Mouse (Mus musculus): ENCODE measurements around the gene Smarcd3. TPM values are rescaled to one million over a fixed set of nuclear protein-coding genes. Genes with fewer than 3 reads are reported as not detected.

Gene Smarcd3
- total RNA-seq, 2 experiments from 2014 or later: 61.4 to 67.8 TPM

- no peak for DNase-seq
- intact Hi-C loops (cut with DNase I): no loop called here
Observed at GRCm38 (mm10) chr5:24622386-24623040, 1.7 kb downstream of the Smarcd3 start.

GRCm38 (mm10) chr5:24620626-24621025 lies 3.6 kb downstream of the Smarcd3 start:
- intact Hi-C loops (cut with DNase I): no loop called here
- no peak for DNase-seq

GRCm38 (mm10) chr5:24620116-24620515 lies 4.1 kb downstream of the Smarcd3 start:
- no peak for DNase-seq
- intact Hi-C loops (cut with DNase I): no loop called here

GRCm38 (mm10) chr5:24618921-24619320 lies 5.3 kb downstream of the Smarcd3 start:
- DNase-seq: no peak
- intact Hi-C loops (cut with DNase I): no loop called here

GRCm38 (mm10) chr5:24615097-24615496 lies 9.1 kb downstream of the Smarcd3 start:
- no peak for DNase-seq
- intact Hi-C loops (cut with DNase I): no loop called here

GRCm38 (mm10) chr5:24612302-24612649 lies 11.9 kb downstream of the Smarcd3 start:
- intact Hi-C loops (cut with DNase I): no loop called here
- DNase-seq: no peak

GRCm38 (mm10) chr5:24611366-24612301 lies 12.6 kb downstream of the Smarcd3 start:
- peak; percentile 47 to 64 for DNase-seq
- intact Hi-C loops (cut with DNase I): no loop called here

GRCm38 (mm10) chr5:24609388-24609787 lies 14.8 kb downstream of the Smarcd3 start:
- no peak for DNase-seq
- intact Hi-C loops (cut with DNase I): no loop called here

- intact Hi-C loops (cut with DNase I): loop anchor here (2.0 kb wide), 1 partner anchor 29 kb away; the partner anchor contains the start of gene Abcf2
- DNase-seq: no peak
Observed at GRCm38 (mm10) chr5:24605980-24606665, 18.1 kb downstream of the Smarcd3 start.

- DNase-seq: no peak
Observed at GRCm38 (mm10) chr5:24605321-24605979, 18.8 kb downstream of the Smarcd3 start.

GRCm38 (mm10) chr5:24604656-24605100 lies 19.5 kb downstream of the Smarcd3 start:
- DNase-seq: peak; percentile 93 to 94
- intact Hi-C loops (cut with DNase I): loop anchor here (2.0 kb wide), 1 partner anchor 28 kb away; the partner anchor contains the start of gene Abcf2

More at GRCm38 (mm10) chr5:24605321-24605979, 18.8 kb downstream of the Smarcd3 start:
- intact Hi-C loops (cut with DNase I): loop anchor here (2.0 kb wide), 1 partner anchor 29 kb away; the partner anchor contains the start of gene Abcf2

- intact Hi-C loops (cut with DNase I): loop anchor here (2.0 kb wide), 1 partner anchor 27 kb away; the partner anchor contains the start of gene Abcf2
- no peak for DNase-seq
Observed at GRCm38 (mm10) chr5:24604080-24604655, 20.0 kb downstream of the Smarcd3 start.

GRCm38 (mm10) chr5:24603431-24604010 lies 20.7 kb downstream of the Smarcd3 start:
- intact Hi-C loops (cut with DNase I): loop anchor here (2.0 kb wide), 1 partner anchor 27 kb away; the partner anchor contains the start of gene Abcf2
- DNase-seq: peak in 1 of 2 experiments; percentile 43

- DNase-seq: peak; percentile 94
- intact Hi-C loops (cut with DNase I): no loop called here
Observed at GRCm38 (mm10) chr5:24602751-24603343, 21.4 kb downstream of the Smarcd3 start.

GRCm38 (mm10) chr5:24601911-24602750 lies 22.1 kb downstream of the Smarcd3 start:
- intact Hi-C loops (cut with DNase I): no loop called here
- DNase-seq: peak; percentile 87 to 90

- intact Hi-C loops (cut with DNase I): no loop called here
- DNase-seq: peak in 1 of 2 experiments; percentile 25
Observed at GRCm38 (mm10) chr5:24601071-24601835, 23.0 kb downstream of the Smarcd3 start.

GRCm38 (mm10) chr5:24600236-24600635 lies 24.0 kb downstream of the Smarcd3 start:
- intact Hi-C loops (cut with DNase I): no loop called here
- DNase-seq: no peak

Data from heart, postnatal 10 days (tissue).